Mouse (Mus musculus) CH12.LX (cell line): ENCODE data around the gene Gm3435.

Experiments
- CTCF ChIP-seq, 2 experiments: IDR thresholded peaks in 1 of 2; conservative IDR thresholded peaks in 1 of 2; 2 replicates each; pipeline ENCODE4 v1.5.1; 2011 to 2012; ENCODE audit warnings: low read depth in 2 of 2, low read length in 2 of 2, improper control_type of control experiment in 1 of 2, inconsistent platforms in 1 of 2, mild to moderate bottlenecking in 1 of 2, moderate library complexity in 1 of 2
- EP300 ChIP-seq: IDR thresholded peaks from 2 replicates; pipeline ENCODE4 v1.6.1; 2011; ENCODE audit warnings: low read length, improper control_type of control experiment
- HCFC1 ChIP-seq: IDR thresholded peaks from 2 replicates; pipeline ENCODE4 v1.6.1; 2012; ENCODE audit warnings: low read depth, mild to moderate bottlenecking, inconsistent platforms, low read length, improper control_type of control experiment
- JUND ChIP-seq: conservative IDR thresholded peaks from 2 replicates; pipeline ENCODE4 v1.6.1; 2011; ENCODE audit warnings: low read depth, low read length, improper control_type of control experiment
- MXI1 ChIP-seq: IDR thresholded peaks from 2 replicates; pipeline ENCODE4 v1.6.1; 2011; ENCODE audit warnings: mild to moderate bottlenecking, low read depth, low read length, improper control_type of control experiment
- POLR2A ChIP-seq: IDR thresholded peaks from 2 replicates; pipeline ENCODE4 v1.6.1; 2011; ENCODE audit warnings: low read depth, mild to moderate bottlenecking, improper control_type of control experiment, low read length
- SIN3A ChIP-seq: IDR thresholded peaks from 2 replicates; pipeline ENCODE4 v1.6.1; 2012; ENCODE audit warnings: low read length, improper control_type of control experiment, inconsistent platforms
- ZNF384 ChIP-seq: IDR thresholded peaks from 2 replicates; pipeline ENCODE4 v1.6.1; 2012; ENCODE audit warnings: low read depth, low read length, improper control_type of control experiment, inconsistent platforms

DNA sequence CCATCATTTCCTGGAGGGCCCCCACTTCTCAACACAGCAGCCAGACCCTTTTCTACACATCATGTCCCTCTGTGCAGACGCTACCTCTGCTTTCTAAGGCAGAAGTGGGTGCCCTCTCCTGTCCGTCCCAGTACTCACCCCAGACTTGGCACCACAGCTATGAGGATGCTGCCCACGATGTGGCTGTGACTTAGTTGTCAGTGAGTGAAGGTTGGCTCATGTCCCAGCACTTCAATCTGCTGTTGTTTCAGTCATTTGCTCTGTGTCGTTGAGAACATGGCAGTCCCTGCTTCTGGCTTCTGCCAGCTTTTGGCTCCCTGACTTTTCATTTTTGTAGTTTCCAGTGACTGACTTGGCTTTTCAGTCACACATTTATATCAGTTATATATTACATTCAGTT is 45.9 kb downstream of the Gm3435 start:
- TF ChIP-seq CTCF (conservative IDR thresholded peaks at IDR 0.05 in 1 of 2, IDR thresholded peaks at IDR 0.05 in 1 of 2; ENCODE audit: low read depth in 2 of 2, low read length in 2 of 2) (no peak), EP300 (no peak), ZNF384 (no peak), POLR2A (no peak), JUND (no peak), HCFC1 (no peak), MXI1 (no peak), SIN3A (no peak)
